Mouse (Mus musculus) ovary, adult 2 months (tissue): ENCODE results near the gene Col9a2. TPM values are rescaled to one million over a fixed set of nuclear protein-coding genes. Genes with fewer than 3 reads are reported as not detected.

Experiments
- polyA plus RNA-seq: library from polyadenylated mRNA; depleted of rRNA; stranded (reverse); fragments of >200 nt; gene quantifications from 2 replicates; pipeline ENCODE4 v1.2.3, GENCODE M21; 2012; rRNA removed

The Col9a2 gene
- 14.1 and 16.5 TPM in 2 replicates for polyA plus RNA-seq

DNA sequence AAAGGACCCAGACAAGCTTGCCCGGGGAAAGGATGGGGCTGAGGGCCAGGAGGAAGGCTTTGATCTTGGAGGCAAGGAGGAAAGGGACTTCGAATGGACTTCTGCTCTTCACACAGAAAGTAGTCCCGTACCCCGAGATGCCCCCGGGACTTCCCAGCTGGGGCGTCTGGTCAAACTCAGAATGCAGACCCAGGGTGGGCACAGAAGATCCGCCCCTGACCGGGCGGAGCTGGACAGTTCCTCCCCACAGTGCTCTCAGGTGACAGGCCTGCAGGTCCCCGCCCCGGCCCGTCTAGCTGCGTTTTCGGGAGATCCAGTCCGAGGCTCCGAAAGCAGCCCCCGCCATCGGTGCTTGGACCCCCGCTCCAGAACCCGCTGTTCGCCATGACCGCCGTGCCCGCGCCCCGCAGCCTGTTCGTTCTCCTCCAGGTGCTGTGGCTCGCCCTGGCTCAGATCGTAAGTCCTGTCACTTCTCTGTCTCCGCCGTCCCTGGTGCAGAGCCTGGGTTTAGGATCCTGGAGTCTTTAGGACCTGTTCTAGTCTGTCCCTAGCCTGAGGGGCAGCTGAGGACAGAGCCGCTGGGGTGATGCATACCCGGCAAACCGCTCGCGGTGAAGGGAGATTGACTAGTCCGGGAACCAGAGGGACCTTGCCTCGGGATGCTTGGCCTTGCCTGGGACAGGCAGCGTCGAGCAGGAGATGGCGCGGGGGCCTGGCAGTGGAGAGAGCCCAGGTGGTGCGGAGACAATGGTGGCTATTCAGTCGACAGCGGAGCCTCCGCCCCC lies at the start of gene Col9a2:
Gene Col9a2, plus strand, starts transcription at position 55 of the 785 bp plus-strand sequence.

DNA sequence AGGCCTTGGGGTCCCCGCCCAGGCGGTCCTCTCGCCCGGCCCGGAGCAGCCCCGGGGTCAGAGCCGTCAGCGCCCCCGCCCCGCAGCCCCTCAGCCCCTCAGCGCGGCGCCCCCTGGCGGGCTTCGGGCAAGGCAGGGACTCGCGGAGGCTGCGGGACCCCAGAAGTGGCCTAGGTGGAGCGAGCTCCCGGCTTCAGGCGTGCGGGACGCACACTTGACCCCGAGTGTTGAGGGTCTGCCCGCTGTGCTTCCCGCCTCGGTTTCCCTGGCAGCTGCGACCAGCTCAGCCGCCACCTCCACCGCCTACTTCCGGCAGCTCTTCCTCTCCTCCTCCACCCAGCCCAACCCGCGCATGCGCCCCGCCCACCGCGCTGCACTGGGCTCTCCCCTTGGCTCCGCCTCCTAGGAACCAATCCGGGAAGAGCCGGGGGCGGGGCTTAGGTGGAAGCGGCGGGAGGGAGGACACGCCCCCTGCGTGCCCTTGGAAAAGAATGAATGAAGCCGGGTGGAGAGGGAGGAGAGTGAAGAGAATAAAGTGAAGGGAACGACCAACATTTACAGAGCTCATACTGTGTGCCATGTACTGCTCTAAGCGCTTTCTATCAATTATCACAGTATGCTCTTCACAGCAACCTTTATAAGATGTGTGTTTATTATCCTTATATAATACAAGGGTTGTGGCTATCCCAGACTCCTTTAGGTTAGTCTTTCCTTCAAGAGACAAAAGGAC lies 22.1 kb upstream of the Col9a2 start, which contains the start of gene Smap2:
Gene Smap2, minus strand, starts transcription at position 320 of the 730 bp plus-strand sequence.

DNA sequence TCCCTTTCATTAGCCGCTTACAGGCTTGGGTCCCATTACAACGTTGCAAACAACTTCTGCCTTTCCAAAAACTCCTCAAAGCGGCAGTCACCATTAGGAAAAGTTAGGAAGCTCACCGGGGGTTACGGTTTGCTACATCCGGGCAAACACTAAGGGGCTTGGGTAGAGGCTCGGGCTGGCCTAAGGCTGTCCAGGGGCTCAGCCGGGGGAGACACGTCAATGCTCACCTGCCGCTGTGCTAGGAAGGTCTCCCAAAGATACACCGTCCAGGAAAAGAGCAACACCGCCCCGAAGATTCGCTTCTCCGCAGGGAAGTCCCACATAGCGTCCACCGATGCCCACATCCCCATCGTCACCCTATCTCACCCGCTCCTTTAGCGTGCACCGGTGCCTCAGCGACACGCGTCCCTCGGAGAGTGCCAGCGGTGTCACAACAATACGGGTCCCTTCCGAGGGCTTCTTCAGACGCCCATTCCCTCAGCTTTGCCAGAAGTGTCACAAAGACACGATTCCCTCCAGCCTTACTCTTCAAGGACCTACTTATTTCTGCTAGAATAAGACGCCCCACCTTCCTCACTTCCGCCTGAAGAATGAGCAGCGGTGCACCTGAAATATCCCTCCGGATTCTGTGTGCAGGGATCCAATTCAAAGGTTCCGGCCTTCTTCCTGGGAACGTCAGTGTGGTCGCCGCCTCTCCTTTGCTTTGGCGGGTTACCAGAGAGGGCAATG lies 58.6 kb downstream of the Col9a2 start, which contains the start of gene Zmpste24:
Gene Zmpste24, minus strand, starts transcription at position 592 of the 729 bp plus-strand sequence.

Other genes with a start within 250 kb of the Col9a2 start
- 245 and 406 TPM in 2 replicates for gene Nfyc, start 207.8 kb upstream of the Col9a2 start, polyA plus RNA-seq
- gene Rims3, start 184.6 kb upstream of the Col9a2 start, polyA plus RNA-seq, result 2.0 and 2.1 TPM in 2 replicates
- gene Exo5, start 114.4 kb upstream of the Col9a2 start, polyA plus RNA-seq, result 4.5 and 4.9 TPM in 2 replicates
- 2.3 and 2.5 TPM in 2 replicates for gene Zfp69, start 87.7 kb upstream of the Col9a2 start, polyA plus RNA-seq
- gene Smap2, start 22.1 kb upstream of the Col9a2 start, polyA plus RNA-seq, result 16.9 and 19.3 TPM in 2 replicates
- 25.9 and 27.0 TPM in 2 replicates for gene Zmpste24, start 58.9 kb downstream of the Col9a2 start, polyA plus RNA-seq
- not detected in 2 replicates for gene Tmco2, start 69.8 kb downstream of the Col9a2 start, polyA plus RNA-seq
- gene Rlf, start 175.7 kb downstream of the Col9a2 start, polyA plus RNA-seq, result 3.1 and 3.6 TPM in 2 replicates